Mouse (Mus musculus): ENCODE results near the gene Tulp4. TPM values are rescaled to one million over a fixed set of nuclear protein-coding genes. Genes with fewer than 3 reads are reported as not detected.

Gene Tulp4
- total RNA-seq, 1 experiment: 59.5 TPM

DNA sequence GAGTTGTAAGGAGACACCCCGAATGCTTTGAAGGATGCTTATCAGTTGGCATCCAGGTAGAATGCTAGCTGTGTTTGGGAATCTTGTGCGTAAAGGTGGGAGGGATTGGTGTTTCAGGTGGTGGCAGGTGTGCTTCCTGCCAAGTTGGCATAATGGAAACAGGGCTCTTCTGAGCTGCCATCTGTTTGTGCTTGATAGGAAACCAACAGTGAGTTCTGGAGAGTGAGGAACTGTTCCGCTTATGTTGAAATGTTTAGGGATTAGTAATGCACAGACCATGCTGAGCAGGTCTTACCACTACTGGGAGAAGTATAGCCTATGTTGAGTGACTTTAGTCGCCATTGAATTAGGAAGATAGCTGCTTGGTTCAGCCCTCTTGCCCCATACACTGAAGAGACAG is 12.6 kb downstream of the Tulp4 start:
- H3K36me3 ChIP-seq (ENCODE audit: control insufficient read depth, insufficient read depth, low read length, poor library complexity, severe bottlenecking): no peaks in the 10 kb centered on the region; the same call in 1 of the 2 replicates
- no peaks in the 10 kb centered on the region for H3K4me1 ChIP-seq (ENCODE audit: control insufficient read depth in 2 of 2, insufficient read depth in 2 of 2, low read length in 2 of 2, poor library complexity in 1 of 2)
- no peak overlapping the region for H3K9ac ChIP-seq (ENCODE audit: insufficient read depth, low read depth, low read length, poor library complexity, severe bottlenecking)
- DNase-seq (ENCODE audit: low read depth, low spot score): no peak
- in situ Hi-C loops (cut with MboI; ENCODE audit: low sequenced_read_pairs in 2 of 2, unreplicated experiment in 2 of 2): no loop called here
- no peak overlapping the region for H3K4me3 ChIP-seq (ENCODE audit: insufficient read depth in 1 of 2, low read depth in 1 of 2, low read length in 2 of 2, poor library complexity in 1 of 2, severe bottlenecking in 1 of 2)
- H3K27ac ChIP-seq (ENCODE audit: insufficient read depth, low read depth, low read length, poor library complexity, severe bottlenecking): no peak overlapping the region
- TF ChIP-seq MAFK (IDR thresholded peaks at IDR 0.05; ENCODE audit: insufficient read depth, low read depth, low read length) (no peak), HCFC1 (IDR thresholded peaks at IDR 0.05; ENCODE audit: borderline replicate concordance, insufficient read depth, low read length) (no peak), ZC3H11A (IDR thresholded peaks at IDR 0.05; ENCODE audit: borderline replicate concordance, low read depth, low read length) (no peak), ZNF384 (IDR thresholded peaks at IDR 0.05; ENCODE audit: low read depth, low read length) (no peak), CHD2 (IDR thresholded peaks at IDR 0.05; ENCODE audit: low read depth, low read length) (no peak)
- H3K9me3 ChIP-seq (ENCODE audit: control insufficient read depth, insufficient read depth, low read depth, low read length): no peaks in the 10 kb centered on the region

DNA sequence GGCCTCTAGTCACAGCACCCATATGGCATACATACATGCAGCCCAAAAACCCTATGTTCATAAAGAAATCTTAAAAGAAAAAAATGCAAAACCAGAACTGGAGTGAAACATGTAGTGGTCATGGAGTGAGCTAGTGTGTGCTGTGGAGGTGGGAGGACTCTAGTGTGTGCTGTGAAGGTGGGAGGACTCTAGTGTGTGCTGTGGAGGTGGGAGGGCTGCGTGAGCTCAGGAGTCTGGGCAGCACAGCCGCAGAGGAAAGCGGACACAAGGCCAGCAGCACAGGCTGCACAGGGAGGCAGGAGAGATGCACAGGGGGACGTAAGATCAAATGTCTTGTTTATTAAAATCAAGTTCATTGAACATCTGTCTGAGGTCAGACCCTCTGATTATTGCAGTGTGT is 17.5 kb downstream of the Tulp4 start:
- in situ Hi-C loops (cut with MboI; ENCODE audit: low sequenced_read_pairs in 2 of 2, unreplicated experiment in 2 of 2): no loop called here
- Histone ChIP-seq H3K9ac (ENCODE audit: insufficient read depth, low read depth, low read length, poor library complexity, severe bottlenecking) (no peak overlapping the region), H3K4me1 (ENCODE audit: control insufficient read depth in 2 of 2, insufficient read depth in 2 of 2, low read length in 2 of 2, poor library complexity in 1 of 2) (peaks cover 5 to 12% of the 10 kb centered on the region in 2 experiments; a peak in 2 of 4 replicates), H3K27ac (ENCODE audit: insufficient read depth, low read depth, low read length, poor library complexity, severe bottlenecking) (no peak overlapping the region), H3K4me3 (ENCODE audit: insufficient read depth in 1 of 2, low read depth in 1 of 2, low read length in 2 of 2, poor library complexity in 1 of 2, severe bottlenecking in 1 of 2) (no peak overlapping the region), H3K9me3 (ENCODE audit: control insufficient read depth, insufficient read depth, low read depth, low read length) (no peaks in the 10 kb centered on the region), H3K36me3 (ENCODE audit: control insufficient read depth, insufficient read depth, low read length, poor library complexity, severe bottlenecking) (no peaks in the 10 kb centered on the region; the same call in 1 of the 2 replicates)
- TF ChIP-seq CHD2 (IDR thresholded peaks at IDR 0.05; ENCODE audit: low read depth, low read length) (no peak), ZC3H11A (IDR thresholded peaks at IDR 0.05; ENCODE audit: borderline replicate concordance, low read depth, low read length) (no peak), ZNF384 (IDR thresholded peaks at IDR 0.05; ENCODE audit: low read depth, low read length) (no peak), MAFK (IDR thresholded peaks at IDR 0.05; ENCODE audit: insufficient read depth, low read depth, low read length) (no peak), HCFC1 (IDR thresholded peaks at IDR 0.05; ENCODE audit: borderline replicate concordance, insufficient read depth, low read length) (no peak)
- DNase-seq (ENCODE audit: low read depth, low spot score): no peak

DNA sequence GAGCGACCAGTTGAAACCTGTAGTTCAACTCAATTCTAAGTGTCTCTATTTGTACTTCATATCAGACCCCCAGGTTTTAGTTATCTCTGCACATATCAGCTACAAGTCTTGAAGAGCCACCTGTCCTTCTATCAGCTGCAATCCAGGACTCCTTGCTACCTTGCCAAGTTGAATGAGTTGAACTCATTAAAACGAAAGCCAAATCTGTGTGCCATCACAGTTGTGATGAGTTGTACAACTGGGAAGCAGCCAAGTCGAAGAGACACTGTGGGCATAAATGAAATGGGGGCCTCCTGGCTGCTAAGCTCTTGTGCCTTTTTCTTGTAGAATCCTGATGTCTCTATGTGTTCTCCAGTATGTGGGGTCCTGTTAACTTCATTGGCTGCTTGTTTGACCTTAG is 19.2 kb downstream of the Tulp4 start:
- no peak for DNase-seq (ENCODE audit: low read depth, low spot score)
- H3K36me3 ChIP-seq (ENCODE audit: control insufficient read depth, insufficient read depth, low read length, poor library complexity, severe bottlenecking): no peaks in the 10 kb centered on the region; the same call in 1 of the 2 replicates
- TF ChIP-seq CHD2 (IDR thresholded peaks at IDR 0.05; ENCODE audit: low read depth, low read length) (no peak), HCFC1 (IDR thresholded peaks at IDR 0.05; ENCODE audit: borderline replicate concordance, insufficient read depth, low read length) (no peak), ZNF384 (IDR thresholded peaks at IDR 0.05; ENCODE audit: low read depth, low read length) (no peak), MAFK (IDR thresholded peaks at IDR 0.05; ENCODE audit: insufficient read depth, low read depth, low read length) (no peak), ZC3H11A (IDR thresholded peaks at IDR 0.05; ENCODE audit: borderline replicate concordance, low read depth, low read length) (no peak)
- in situ Hi-C loops (cut with MboI; ENCODE audit: low sequenced_read_pairs in 2 of 2, unreplicated experiment in 2 of 2): no loop called here
- H3K27ac ChIP-seq (ENCODE audit: insufficient read depth, low read depth, low read length, poor library complexity, severe bottlenecking): no peak overlapping the region
- H3K4me1 ChIP-seq (ENCODE audit: control insufficient read depth in 2 of 2, insufficient read depth in 2 of 2, low read length in 2 of 2, poor library complexity in 1 of 2): peaks cover 5 to 13% of the 10 kb centered on the region in 2 experiments; a peak in 2 of 4 replicates
- no peak overlapping the region for H3K4me3 ChIP-seq (ENCODE audit: insufficient read depth in 1 of 2, low read depth in 1 of 2, low read length in 2 of 2, poor library complexity in 1 of 2, severe bottlenecking in 1 of 2)
- H3K9ac ChIP-seq (ENCODE audit: insufficient read depth, low read depth, low read length, poor library complexity, severe bottlenecking): no peak overlapping the region
- no peaks in the 10 kb centered on the region for H3K9me3 ChIP-seq (ENCODE audit: control insufficient read depth, insufficient read depth, low read depth, low read length)

DNA sequence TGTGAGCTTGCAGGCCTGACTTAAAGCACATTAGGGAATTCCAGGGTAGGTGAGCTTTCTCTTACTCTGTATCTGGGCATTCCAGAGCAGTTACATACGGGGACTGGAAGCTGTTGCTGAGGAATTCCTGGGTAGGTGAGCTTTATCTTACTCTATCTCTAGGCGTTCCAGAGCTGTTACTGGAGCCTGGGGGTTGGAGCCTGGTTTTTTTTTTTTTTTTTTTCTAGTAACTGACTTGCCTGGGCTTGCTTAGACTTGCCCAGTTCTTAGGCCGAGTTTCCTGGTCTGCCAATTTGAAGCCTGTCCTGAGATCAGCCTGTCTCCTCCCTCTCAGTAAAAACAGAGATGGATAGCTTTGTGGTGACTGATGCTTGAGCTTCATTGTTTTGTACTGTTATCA is 21.8 kb downstream of the Tulp4 start:
- in situ Hi-C loops (cut with MboI; ENCODE audit: low sequenced_read_pairs in 2 of 2, unreplicated experiment in 2 of 2): no loop called here
- H3K36me3 ChIP-seq (ENCODE audit: control insufficient read depth, insufficient read depth, low read length, poor library complexity, severe bottlenecking): no peaks in the 10 kb centered on the region; the same call in 1 of the 2 replicates
- H3K9ac ChIP-seq (ENCODE audit: insufficient read depth, low read depth, low read length, poor library complexity, severe bottlenecking): no peak overlapping the region; the same call in 1 of the 2 replicates
- DNase-seq (ENCODE audit: low read depth, low spot score): no peak
- TF ChIP-seq ZC3H11A (IDR thresholded peaks at IDR 0.05; ENCODE audit: borderline replicate concordance, low read depth, low read length) (no peak), ZNF384 (IDR thresholded peaks at IDR 0.05; ENCODE audit: low read depth, low read length) (peak; percentile 99), MAFK (IDR thresholded peaks at IDR 0.05; ENCODE audit: insufficient read depth, low read depth, low read length) (no peak; the same call in 1 of the 2 replicates)
- H3K4me3 ChIP-seq (ENCODE audit: insufficient read depth in 1 of 2, low read depth in 1 of 2, low read length in 2 of 2, poor library complexity in 1 of 2, severe bottlenecking in 1 of 2): no peak overlapping the region
- peaks cover 7 to 13% of the 10 kb centered on the region in 2 experiments; a peak in 2 of 4 replicates for H3K4me1 ChIP-seq (ENCODE audit: control insufficient read depth in 2 of 2, insufficient read depth in 2 of 2, low read length in 2 of 2, poor library complexity in 1 of 2)
- H3K27ac ChIP-seq (ENCODE audit: insufficient read depth, low read depth, low read length, poor library complexity, severe bottlenecking): peak overlapping the region; percentile 63; the same call in 1 of the 2 replicates
- no peaks in the 10 kb centered on the region for H3K9me3 ChIP-seq (ENCODE audit: control insufficient read depth, insufficient read depth, low read depth, low read length)

DNA sequence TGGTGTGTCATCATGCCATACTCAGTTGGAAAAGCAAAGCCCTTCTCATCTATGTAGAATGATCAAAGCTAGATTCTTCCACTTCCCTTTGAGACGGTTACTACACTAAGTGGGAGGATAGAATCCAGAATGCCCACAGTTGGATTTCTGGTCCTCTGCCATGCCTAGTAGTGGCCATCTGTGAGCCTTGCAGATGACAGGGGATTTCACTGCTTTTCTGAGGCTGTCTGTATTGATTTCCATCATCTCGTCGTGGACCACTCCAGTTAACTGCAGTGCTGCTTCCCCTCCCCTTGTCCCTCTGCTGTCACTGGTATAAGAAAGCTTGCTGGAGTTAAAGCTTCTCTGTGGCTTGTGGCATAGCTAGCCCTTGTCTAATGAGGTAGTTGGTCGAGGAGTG is 23.1 kb downstream of the Tulp4 start:
- Histone ChIP-seq H3K27ac (ENCODE audit: insufficient read depth, low read depth, low read length, poor library complexity, severe bottlenecking) (no peak overlapping the region), H3K4me1 (ENCODE audit: control insufficient read depth in 2 of 2, insufficient read depth in 2 of 2, low read length in 2 of 2, poor library complexity in 1 of 2) (peaks cover 10 to 13% of the 10 kb centered on the region in 2 experiments; a peak in 2 of 4 replicates), H3K9ac (ENCODE audit: insufficient read depth, low read depth, low read length, poor library complexity, severe bottlenecking) (no peak overlapping the region), H3K4me3 (ENCODE audit: insufficient read depth in 1 of 2, low read depth in 1 of 2, low read length in 2 of 2, poor library complexity in 1 of 2, severe bottlenecking in 1 of 2) (no peak overlapping the region), H3K36me3 (ENCODE audit: control insufficient read depth, insufficient read depth, low read length, poor library complexity, severe bottlenecking) (no peaks in the 10 kb centered on the region), H3K9me3 (ENCODE audit: control insufficient read depth, insufficient read depth, low read depth, low read length) (no peaks in the 10 kb centered on the region)
- DNase-seq (ENCODE audit: low read depth, low spot score): no peak
- no peak for TF ChIP-seq ZNF384 (IDR thresholded peaks at IDR 0.05; ENCODE audit: low read depth, low read length)
- TF ChIP-seq ZC3H11A (IDR thresholded peaks at IDR 0.05; ENCODE audit: borderline replicate concordance, low read depth, low read length): no peak
- no peak for TF ChIP-seq CHD2 (IDR thresholded peaks at IDR 0.05; ENCODE audit: low read depth, low read length)
- TF ChIP-seq MAFK (IDR thresholded peaks at IDR 0.05; ENCODE audit: insufficient read depth, low read depth, low read length): no peak
- TF ChIP-seq HCFC1 (IDR thresholded peaks at IDR 0.05; ENCODE audit: borderline replicate concordance, insufficient read depth, low read length): no peak
- in situ Hi-C loops (cut with MboI; ENCODE audit: low sequenced_read_pairs in 2 of 2, unreplicated experiment in 2 of 2): no loop called here

All from ES-E14 (cell line).